Mouse (Mus musculus) lung, embryonic 14.5 days (tissue): ENCODE data around the gene Ubash3b. TPM values are rescaled to one million over a fixed set of nuclear protein-coding genes. Genes with fewer than 3 reads are reported as not detected.

Experiments used
- ATAC-seq: fragments of 200-750 bp; cut with Nextera tagmentation; 2 replicates; pipeline ENCODE4 v1.8.0; 2017; ENCODE audit warnings: mild to moderate bottlenecking, moderate TSS enrichment, moderate library complexity; ENCODE audit not compliant: insufficient read depth
- DNase-seq: peaks from one replicate; pipeline ENCODE4 v3.0.0-alpha.2; 2015
- H3K27ac ChIP-seq: fragments of 300-500 bp; sonication (generic); 2 replicates; pipeline ENCODE4 v1.5.1; 2014; ENCODE audit warnings: low read depth, mild to moderate bottlenecking, moderate library complexity
- H3K27me3 ChIP-seq: fragments of 300-500 bp; sonication (generic); 2 replicates; pipeline ENCODE4 v1.6.1; 2014; ENCODE audit warnings: low read length, control low read depth; ENCODE audit not compliant: insufficient read depth
- H3K36me3 ChIP-seq: fragments of 300-500 bp; sonication (generic); 2 replicates; pipeline ENCODE4 v1.6.1; 2014; ENCODE audit warnings: control low read depth; ENCODE audit not compliant: insufficient read depth
- H3K4me1 ChIP-seq: fragments of 300-500 bp; sonication (generic); 2 replicates; pipeline ENCODE4 v1.6.1; 2014; ENCODE audit warnings: antibody characterized with exemption, control low read depth; ENCODE audit not compliant: insufficient read depth
- H3K4me2 ChIP-seq: fragments of 300-500 bp; sonication (generic); 2 replicates; pipeline ENCODE4 v1.6.1; 2014; ENCODE audit warnings: mild to moderate bottlenecking
- H3K4me3 ChIP-seq: fragments of 300-500 bp; sonication (generic); 2 replicates; pipeline ENCODE4 v1.5.1; 2014; ENCODE audit warnings: low read depth, low read length
- H3K9ac ChIP-seq: fragments of 300-500 bp; sonication (generic); 2 replicates; pipeline ENCODE4 v1.6.1; 2014
- H3K9me3 ChIP-seq: fragments of 300-500 bp; sonication (generic); 2 replicates; pipeline ENCODE4 v1.6.1; 2016; ENCODE audit warnings: low read depth, low read length, control low read depth
- CTCF ChIP-seq: IDR thresholded peaks from 2 replicates; pipeline ENCODE4 v1.5.1; 2016; ENCODE audit warnings: antibody characterized with exemption, low read depth
- WGBS: fragments of 180-500 bp; shearing (Covaris S2); extraction: QIAGEN DNeasy Blood & Tissue Kit; methylation state at CpG from one replicate; pipeline ENCODE4 v1.1.7; 2014; 5-methylcytosine and 5-hydroxymethylcytosine counted together
- polyA plus RNA-seq: library from polyadenylated mRNA; unstranded; fragments of >200 nt; fragmentation: Nextera tagmentation; extraction: Ambion mirVana; gene quantifications from 2 replicates; pipeline ENCODE4 v1.2.1, GENCODE M21; 2014

Gene Ubash3b
- polyA plus RNA-seq, 1 experiment from 2014 or later: 8.0 TPM

- no peak overlapping the region for H3K9ac ChIP-seq
- no peaks in the 10 kb centered on the region for H3K36me3 ChIP-seq
- no peaks in the 10 kb centered on the region for H3K4me1 ChIP-seq
- DNase-seq (no peak), ATAC-seq (no peak)
- TF ChIP-seq CTCF: no peak
- no peak overlapping the region for H3K4me3 ChIP-seq
- no peak overlapping the region for H3K27ac ChIP-seq
- WGBS: 34% methylated on average over 10 of the region's 10 CpGs
- no peaks in the 10 kb centered on the region for H3K27me3 ChIP-seq
- no peaks in the 10 kb centered on the region for H3K9me3 ChIP-seq
- H3K4me2 ChIP-seq: no peak overlapping the region
These were observed 5.4 kb upstream of the Ubash3b start for GRCm38 (mm10) chr9:41166886-41167285.

GRCm38 (mm10) chr9:41162363-41162762 is 866 bp upstream of the Ubash3b start:
- no peaks in the 10 kb centered on the region for H3K4me1 ChIP-seq
- no peak overlapping the region for H3K4me2 ChIP-seq
- no peak for TF ChIP-seq CTCF
- no peak overlapping the region for H3K27ac ChIP-seq
- H3K9ac ChIP-seq: no peak overlapping the region
- no peaks in the 10 kb centered on the region for H3K36me3 ChIP-seq
- H3K27me3 ChIP-seq: no peaks in the 10 kb centered on the region
- H3K4me3 ChIP-seq: no peak overlapping the region
- 77% methylated on average over 4 of the region's 4 CpGs for WGBS
- H3K9me3 ChIP-seq: no peaks in the 10 kb centered on the region
- DNase-seq (no peak), ATAC-seq (no peak)

GRCm38 (mm10) chr9:41160536-41161176 is 841 bp downstream of the Ubash3b start:
- no peaks in the 10 kb centered on the region for H3K36me3 ChIP-seq
- H3K27me3 ChIP-seq: peaks cover 11% of the 10 kb centered on the region
- TF ChIP-seq CTCF: no peak
- H3K4me1 ChIP-seq: no peaks in the 10 kb centered on the region; the same call in 1 of the 2 replicates
- no peak for ATAC-seq
- DNase-seq: no peak
- no peak overlapping the region for H3K27ac ChIP-seq
- H3K4me2 ChIP-seq: no peak overlapping the region
- no peaks in the 10 kb centered on the region for H3K9me3 ChIP-seq
- WGBS: 33% methylated on average over 7 of the region's 7 CpGs
- no peak overlapping the region for H3K9ac ChIP-seq
- H3K4me3 ChIP-seq: no peak overlapping the region

- Histone ChIP-seq H3K36me3 (no peaks in the 10 kb centered on the region), H3K9ac (no peak overlapping the region), H3K4me2 (no peak overlapping the region), H3K27ac (no peak overlapping the region), H3K4me3 (no peak overlapping the region), H3K9me3 (no peaks in the 10 kb centered on the region), H3K4me1 (no peaks in the 10 kb centered on the region; the same call in 1 of the 2 replicates), H3K27me3 (peaks cover 15% of the 10 kb centered on the region)
- 82% methylated on average over 2 of the region's 2 CpGs for WGBS
- no peak for TF ChIP-seq CTCF
- no peak for ATAC-seq
- DNase-seq: no peak
These were observed 2.3 kb downstream of the Ubash3b start for GRCm38 (mm10) chr9:41159223-41159622.

- Histone ChIP-seq H3K4me1 (no peaks in the 10 kb centered on the region; the same call in 1 of the 2 replicates), H3K27ac (no peak overlapping the region), H3K4me2 (peak overlapping the region; percentile 90), H3K4me3 (peak overlapping the region; percentile 72), H3K9ac (0 out of 2 replicates have a peak overlapping the region, but pooled peaks have one; percentile 74), H3K27me3 (peaks cover 15% of the 10 kb centered on the region), H3K9me3 (no peaks in the 10 kb centered on the region), H3K36me3 (no peaks in the 10 kb centered on the region)
- no peak for DNase-seq
- no peak for TF ChIP-seq CTCF
- WGBS: 20% methylated on average over 15 of the region's 15 CpGs
- ATAC-seq: no peak
These were observed 3.5 kb downstream of the Ubash3b start for GRCm38 (mm10) chr9:41157872-41158567.

GRCm38 (mm10) chr9:41157020-41157871 is 4.3 kb downstream of the Ubash3b start:
- Histone ChIP-seq H3K4me3 (peak overlapping the region; percentile 72), H3K4me1 (no peaks in the 10 kb centered on the region; the same call in 1 of the 2 replicates), H3K9ac (peak overlapping the region; percentile 74), H3K27me3 (peaks cover 15% of the 10 kb centered on the region), H3K9me3 (no peaks in the 10 kb centered on the region), H3K27ac (peak overlapping the region; percentile 80), H3K36me3 (no peaks in the 10 kb centered on the region), H3K4me2 (peak overlapping the region; percentile 90)
- under 1% methylated on average over 79 of the region's 82 CpGs for WGBS
- peak; percentile 93 for DNase-seq
- TF ChIP-seq CTCF: no peak
- peak; percentile 89 for ATAC-seq

- no peak for TF ChIP-seq CTCF
- Histone ChIP-seq H3K4me2 (peak overlapping the region; percentile 90), H3K4me3 (peak overlapping the region; percentile 72), H3K4me1 (no peaks in the 10 kb centered on the region; the same call in 1 of the 2 replicates), H3K27ac (no peak overlapping the region), H3K36me3 (no peaks in the 10 kb centered on the region), H3K27me3 (peaks cover 15% of the 10 kb centered on the region), H3K9ac (peak overlapping the region; percentile 74), H3K9me3 (no peaks in the 10 kb centered on the region)
- DNase-seq: peak; percentile 53
- under 1% methylated on average over 20 of the region's 20 CpGs for WGBS
- peak; percentile 6; the same call in 1 of the 2 replicates for ATAC-seq
These were observed 4.8 kb downstream of the Ubash3b start for GRCm38 (mm10) chr9:41156720-41157019.
